Mouse (Mus musculus): Measurements from ENCODE around the gene 1700001J03Rik.
A peak's percentile ranks its signal among the peaks of the same experiment; 100 is the strongest.
"Not testable (repeated sequence)": the region's sequence is repeated elsewhere in the genome, so short reads cannot be mapped to it uniquely, and the experiment has no call there.

Gene 1700001J03Rik

GRCm38 (mm10) chr5:146188144-146188543, 3.0 kb upstream of the 1700001J03Rik start:
- no peak for DNase-seq (ENCODE audit: low spot score in 2 of 2)

DNA sequence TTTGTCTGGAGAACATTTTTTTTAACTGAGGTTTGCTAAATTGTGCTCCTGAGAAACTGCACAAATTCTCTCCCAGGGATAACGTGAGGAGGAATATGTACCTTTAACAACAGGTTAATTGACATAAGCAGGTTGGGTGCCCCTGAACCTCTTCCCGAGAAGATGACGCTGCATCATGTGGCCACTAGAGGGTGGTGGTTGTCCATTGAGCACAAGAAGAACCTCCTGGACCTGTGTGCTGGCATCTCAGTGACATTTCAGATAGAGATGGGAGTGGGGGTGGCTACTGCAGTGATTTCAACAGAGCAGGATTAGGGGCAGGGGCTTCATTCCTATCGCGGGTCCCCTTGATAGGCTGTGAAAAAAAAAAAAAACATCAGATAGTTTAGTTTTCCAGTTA, 2.3 kb upstream of the 1700001J03Rik start:
- peak; percentile 38 to 44 for DNase-seq (ENCODE audit: low spot score in 2 of 2)

DNA sequence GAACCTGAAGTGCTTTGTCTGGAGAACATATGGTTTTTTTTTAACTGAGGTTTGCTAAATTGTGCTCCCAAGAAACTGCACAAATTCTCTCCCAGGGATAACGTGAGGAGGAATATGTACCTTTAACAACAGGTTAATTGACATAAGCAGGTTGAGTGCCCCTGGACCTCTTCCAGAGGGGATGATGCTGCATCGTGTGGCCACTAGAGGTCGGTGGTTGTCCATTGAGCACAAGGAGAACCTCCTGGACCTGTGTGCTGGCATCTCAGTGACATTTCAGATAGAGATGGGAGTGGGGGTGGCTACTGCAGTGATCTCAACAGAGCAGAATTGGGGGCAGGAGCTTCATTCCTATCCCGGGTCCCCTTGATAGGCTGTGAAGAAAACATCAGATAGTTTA, 12.4 kb downstream of the 1700001J03Rik start:
- DNase-seq (ENCODE audit: low spot score in 2 of 2), result not testable (repeated sequence)

- DNase-seq (ENCODE audit: low spot score in 2 of 2), result not testable (repeated sequence)
These were observed 14.5 kb downstream of the 1700001J03Rik start, which contains the start of gene Gm6309 for GRCm38 (mm10) chr5:146170621-146171020. Gene Gm6309, minus strand, starts transcription at chr5:146170721.

DNA sequence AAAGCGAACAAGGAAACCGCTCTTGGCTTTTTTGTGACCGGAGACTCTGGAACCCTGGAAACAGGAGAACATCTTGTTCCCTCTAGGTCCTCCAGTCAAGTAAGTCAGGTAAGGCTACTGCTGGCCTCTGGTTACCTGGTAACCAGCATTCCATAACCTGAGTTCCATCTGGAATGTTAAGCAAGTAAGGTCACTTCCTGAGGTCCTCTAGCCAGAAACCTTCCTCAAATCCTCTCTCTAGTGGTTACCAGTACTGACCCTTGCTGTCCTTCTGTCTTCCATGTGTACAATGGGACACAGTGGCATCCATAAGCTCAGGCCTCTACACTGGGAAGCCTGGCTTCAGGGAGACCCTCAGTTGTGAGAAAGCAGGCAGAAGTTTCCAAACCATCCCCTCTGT, 24.7 kb downstream of the 1700001J03Rik start, which contains the start of gene Gm5565:
Gm5565 (minus strand) TSS at position 101 of the 400 bp plus-strand sequence.
- not testable (repeated sequence) for DNase-seq (ENCODE audit: low spot score in 2 of 2)

GRCm38 (mm10) chr5:146158326-146158725, 26.8 kb downstream of the 1700001J03Rik start:
- not testable (repeated sequence) for DNase-seq (ENCODE audit: low spot score in 2 of 2)

DNA sequence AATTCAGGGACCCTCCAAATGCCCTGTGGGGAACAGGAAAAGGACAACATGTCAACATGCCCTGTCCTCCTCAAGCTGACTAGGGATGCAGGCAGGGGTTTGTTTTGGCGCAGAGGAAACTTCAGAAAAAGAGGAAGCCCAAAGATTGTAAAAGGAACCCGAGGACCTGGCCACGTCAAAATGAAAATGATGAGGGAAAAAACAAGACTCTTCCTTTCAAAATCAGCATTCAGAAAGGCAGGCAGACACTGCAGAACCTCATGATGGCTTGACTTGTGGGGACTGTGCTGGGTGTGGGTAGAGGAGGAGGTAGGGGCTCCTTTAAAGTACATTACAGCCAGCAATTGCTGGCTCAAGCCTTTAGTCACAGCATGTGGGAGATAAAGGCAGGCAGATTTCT, 34.6 kb downstream of the 1700001J03Rik start:
- DNase-seq (ENCODE audit: low spot score in 2 of 2), result no peak

- no peak for DNase-seq (ENCODE audit: low spot score in 2 of 2)
These were observed 37.2 kb downstream of the 1700001J03Rik start for GRCm38 (mm10) chr5:146147903-146148302.
